Mouse (Mus musculus): ENCODE data around the gene Sgsh. TPM values are rescaled to one million over a fixed set of nuclear protein-coding genes. Genes with fewer than 3 reads are reported as not detected.
A peak's percentile ranks its signal among the peaks of the same experiment; 100 is the strongest.

The Sgsh gene
- total and polyA plus RNA-seq, 2 experiments, result 2.1 to 11.9 TPM

DNA sequence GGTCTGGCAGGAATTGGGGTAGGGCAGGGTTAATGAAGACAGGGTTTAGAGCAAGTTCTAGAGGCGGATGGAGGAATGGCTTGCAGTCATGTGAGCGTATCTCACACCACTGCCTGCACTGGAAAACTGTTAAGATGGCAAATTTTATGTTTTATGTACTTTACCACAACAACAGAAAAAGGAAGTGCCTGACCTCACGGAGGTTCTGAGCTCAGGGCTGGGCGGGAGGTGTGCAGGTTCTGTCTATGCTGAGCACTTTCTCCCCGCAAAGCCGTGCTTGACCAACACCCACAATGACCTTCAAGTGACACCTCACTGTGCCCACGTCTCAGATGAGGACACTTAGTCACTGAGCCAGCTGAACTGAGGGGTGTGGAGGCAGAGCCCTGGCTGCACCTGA, 3.2 kb downstream of the Sgsh start:
- Histone ChIP-seq H3K4me3 (ENCODE audit: insufficient read depth, low read depth, low read length) (no peak overlapping the region), H3K79me2 (ENCODE audit: control insufficient read depth, insufficient read depth, low read length) (no peaks in the 10 kb centered on the region), H3K36me3 (ENCODE audit: control insufficient read depth, insufficient read depth, low read length) (0 out of 2 replicates have a peak, but pooled peaks cover 1% of the 10 kb centered on the region), H3K27me3 (ENCODE audit: control insufficient read depth, insufficient read depth, low read length) (no peaks in the 10 kb centered on the region), H3K27ac (replicated peaks; ENCODE audit: insufficient read depth, low read depth, low read length) (no peak overlapping the region), H3K9ac (ENCODE audit: low read depth, low read length) (no peak overlapping the region), H3K4me1 (ENCODE audit: control insufficient read depth, insufficient read depth, low read length) (peaks cover 9% of the 10 kb centered on the region)
- TF ChIP-seq CTCF (IDR thresholded peaks at IDR 0.05; ENCODE audit: low read depth, low read length), result no peak
- no peak for TF ChIP-seq POLR2A (IDR thresholded peaks at IDR 0.05; ENCODE audit: extremely low read depth, insufficient read depth, low read length)
- peak; percentile 6 for DNase-seq (ENCODE audit: extremely low read depth, low read depth, low spot score)
- whole genome bisulfite sequencing, result 78% methylated on average over 7 of the region's 7 CpGs

DNA sequence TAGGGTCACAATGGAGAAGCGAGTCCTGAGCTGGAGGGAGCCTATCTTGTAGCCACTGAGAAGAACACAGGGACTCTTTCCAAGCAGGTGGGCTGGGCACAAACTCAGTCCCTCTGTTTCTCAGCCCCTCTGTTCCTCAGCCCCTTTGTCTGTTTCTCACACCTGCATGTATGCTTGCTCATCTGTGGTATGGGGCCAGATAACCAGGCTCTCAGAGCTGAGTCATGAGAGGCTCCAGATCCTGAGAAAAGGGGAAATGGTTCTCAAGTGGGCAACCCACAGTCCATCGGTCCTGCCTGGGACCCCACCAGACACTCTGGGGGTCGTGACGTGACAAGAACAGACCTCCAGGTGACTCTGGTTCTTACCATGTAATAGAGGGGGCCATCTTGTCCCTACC, 8.2 kb downstream of the Sgsh start:
- Histone ChIP-seq H3K27ac (replicated peaks; ENCODE audit: insufficient read depth, low read depth, low read length) (no peak overlapping the region), H3K36me3 (ENCODE audit: control insufficient read depth, insufficient read depth, low read length) (0 out of 2 replicates have a peak, but pooled peaks cover 1% of the 10 kb centered on the region), H3K27me3 (ENCODE audit: control insufficient read depth, insufficient read depth, low read length) (no peaks in the 10 kb centered on the region), H3K4me1 (ENCODE audit: control insufficient read depth, insufficient read depth, low read length) (no peaks in the 10 kb centered on the region), H3K9ac (ENCODE audit: low read depth, low read length) (no peak overlapping the region), H3K4me3 (ENCODE audit: insufficient read depth, low read depth, low read length) (no peak overlapping the region), H3K79me2 (ENCODE audit: control insufficient read depth, insufficient read depth, low read length) (no peaks in the 10 kb centered on the region)
- no peak for DNase-seq (ENCODE audit: extremely low read depth, low read depth, low spot score)
- no peak for TF ChIP-seq POLR2A (IDR thresholded peaks at IDR 0.05; ENCODE audit: extremely low read depth, insufficient read depth, low read length)
- no peak for TF ChIP-seq CTCF (IDR thresholded peaks at IDR 0.05; ENCODE audit: low read depth, low read length)
- 96% methylated on average over 4 of the region's 4 CpGs for WGBS

DNA sequence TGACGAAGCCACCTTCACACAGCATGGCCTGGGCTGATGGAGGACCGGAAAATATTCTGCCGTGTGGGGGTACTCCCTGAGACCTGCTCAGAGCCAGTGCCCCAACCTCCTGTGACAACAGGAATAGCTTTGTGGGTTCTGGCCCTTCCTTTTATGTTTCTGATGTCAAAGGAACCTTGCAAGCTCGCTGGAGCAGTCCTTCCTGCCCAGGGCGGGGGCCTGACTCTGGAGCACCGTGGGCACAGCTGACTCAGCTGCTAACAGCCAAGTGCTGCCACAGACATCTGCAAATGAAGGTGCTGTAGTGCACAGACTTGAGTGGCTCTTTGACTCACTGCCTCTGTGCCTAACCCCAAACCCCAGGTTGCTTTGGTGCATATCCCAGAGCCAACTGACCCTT, 10.5 kb downstream of the Sgsh start:
- H3K27me3 ChIP-seq (ENCODE audit: control insufficient read depth, insufficient read depth, low read length), result no peaks in the 10 kb centered on the region
- H3K9ac ChIP-seq (ENCODE audit: low read depth, low read length), result no peak overlapping the region
- 0 out of 2 replicates have a peak, but pooled peaks cover 1% of the 10 kb centered on the region for H3K36me3 ChIP-seq (ENCODE audit: control insufficient read depth, insufficient read depth, low read length)
- no peak overlapping the region for H3K4me3 ChIP-seq (ENCODE audit: insufficient read depth, low read depth, low read length)
- TF ChIP-seq POLR2A (IDR thresholded peaks at IDR 0.05; ENCODE audit: extremely low read depth, insufficient read depth, low read length), result no peak
- no peak for TF ChIP-seq CTCF (IDR thresholded peaks at IDR 0.05; ENCODE audit: low read depth, low read length)
- 67% methylated on average over 6 of the region's 6 CpGs for WGBS
- H3K4me1 ChIP-seq (ENCODE audit: control insufficient read depth, insufficient read depth, low read length), result no peaks in the 10 kb centered on the region
- no peak for DNase-seq (ENCODE audit: extremely low read depth, low read depth, low spot score)
- no peaks in the 10 kb centered on the region for H3K79me2 ChIP-seq (ENCODE audit: control insufficient read depth, insufficient read depth, low read length)
- no peak overlapping the region for H3K27ac ChIP-seq (replicated peaks; ENCODE audit: insufficient read depth, low read depth, low read length)

DNA sequence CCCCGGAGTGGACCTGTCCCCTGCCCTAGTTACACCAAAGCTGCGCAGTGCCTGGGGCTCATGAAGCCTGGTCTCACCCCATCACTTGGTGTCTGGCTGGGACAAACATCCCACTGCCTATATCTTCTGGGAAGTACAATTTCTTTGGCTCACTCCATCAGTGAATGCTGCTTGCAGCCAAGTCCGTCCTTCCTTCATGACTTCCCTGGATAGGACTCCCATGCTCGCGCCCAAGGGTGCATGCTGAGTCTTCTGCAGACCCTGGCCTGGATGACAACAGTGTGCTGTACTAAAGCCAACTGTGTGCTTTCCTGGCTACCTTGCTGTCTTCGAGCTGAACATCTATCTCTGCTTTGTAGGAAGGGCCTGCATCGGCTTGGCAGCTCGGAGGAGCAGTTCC, 11.2 kb downstream of the Sgsh start:
- H3K36me3 ChIP-seq (ENCODE audit: control insufficient read depth, insufficient read depth, low read length), result 0 out of 2 replicates have a peak, but pooled peaks cover 1% of the 10 kb centered on the region
- WGBS, result 82% methylated on average over 8 of the region's 8 CpGs
- TF ChIP-seq CTCF (IDR thresholded peaks at IDR 0.05; ENCODE audit: low read depth, low read length) (no peak), POLR2A (IDR thresholded peaks at IDR 0.05; ENCODE audit: extremely low read depth, insufficient read depth, low read length) (no peak)
- no peaks in the 10 kb centered on the region for H3K4me1 ChIP-seq (ENCODE audit: control insufficient read depth, insufficient read depth, low read length)
- DNase-seq (ENCODE audit: extremely low read depth, low read depth, low spot score), result no peak
- H3K4me3 ChIP-seq (ENCODE audit: insufficient read depth, low read depth, low read length), result no peak overlapping the region
- no peak overlapping the region for H3K27ac ChIP-seq (replicated peaks; ENCODE audit: insufficient read depth, low read depth, low read length)
- H3K27me3 ChIP-seq (ENCODE audit: control insufficient read depth, insufficient read depth, low read length), result no peaks in the 10 kb centered on the region
- H3K9ac ChIP-seq (ENCODE audit: low read depth, low read length), result no peak overlapping the region
- H3K79me2 ChIP-seq (ENCODE audit: control insufficient read depth, insufficient read depth, low read length), result no peaks in the 10 kb centered on the region

DNA sequence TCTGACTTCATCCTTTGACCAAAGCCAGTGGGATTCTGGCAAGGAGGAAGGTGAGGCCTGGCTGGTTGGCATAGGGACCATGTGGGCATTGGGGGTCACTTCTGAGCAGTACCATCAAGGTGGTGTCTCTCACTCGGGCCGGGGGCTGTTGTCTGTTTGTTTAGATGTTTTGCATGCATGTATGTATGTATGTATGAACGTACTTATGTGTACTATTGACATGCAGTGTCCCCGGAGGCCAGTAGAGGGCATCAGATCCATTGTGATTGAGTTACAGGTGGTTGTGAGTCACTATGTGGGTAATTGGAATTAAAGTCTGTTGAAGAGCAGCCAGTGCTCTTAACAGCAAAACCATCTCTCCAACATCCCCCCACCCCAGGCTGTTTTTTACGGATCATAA, 15.7 kb downstream of the Sgsh start:
- Histone ChIP-seq H3K27ac (replicated peaks; ENCODE audit: insufficient read depth, low read depth, low read length) (no peak overlapping the region), H3K79me2 (ENCODE audit: control insufficient read depth, insufficient read depth, low read length) (no peaks in the 10 kb centered on the region), H3K9ac (ENCODE audit: low read depth, low read length) (no peak overlapping the region), H3K4me1 (ENCODE audit: control insufficient read depth, insufficient read depth, low read length) (no peaks in the 10 kb centered on the region), H3K4me3 (ENCODE audit: insufficient read depth, low read depth, low read length) (no peak overlapping the region), H3K27me3 (ENCODE audit: control insufficient read depth, insufficient read depth, low read length) (no peaks in the 10 kb centered on the region), H3K36me3 (ENCODE audit: control insufficient read depth, insufficient read depth, low read length) (no peaks in the 10 kb centered on the region)
- TF ChIP-seq POLR2A (IDR thresholded peaks at IDR 0.05; ENCODE audit: extremely low read depth, insufficient read depth, low read length) (no peak), CTCF (IDR thresholded peaks at IDR 0.05; ENCODE audit: low read depth, low read length) (peak; percentile 36)
- peak; percentile 67 for DNase-seq (ENCODE audit: extremely low read depth, low read depth, low spot score)
- 4% methylated on average over 5 of the region's 5 CpGs for WGBS

DNA sequence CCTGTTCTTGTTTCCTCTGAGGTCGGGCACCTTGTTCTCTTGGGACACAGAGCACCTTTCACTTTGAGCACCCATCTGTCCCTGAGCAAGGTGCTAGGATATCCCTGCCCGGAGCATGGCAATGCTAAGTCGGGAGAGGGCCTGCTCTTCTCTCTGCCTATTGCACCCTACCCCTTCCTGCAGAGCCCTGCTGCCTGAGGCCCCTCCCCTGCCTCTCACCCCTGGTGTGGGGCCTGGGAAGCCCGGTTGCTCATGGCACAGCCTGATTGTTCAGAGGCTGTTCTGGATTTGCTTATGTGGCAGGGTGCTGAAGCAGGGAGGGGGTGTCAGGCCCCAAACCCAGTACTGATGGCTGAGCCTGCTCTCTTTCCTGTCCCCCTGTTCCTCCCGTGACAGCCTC, 16.2 kb downstream of the Sgsh start:
- Histone ChIP-seq H3K36me3 (ENCODE audit: control insufficient read depth, insufficient read depth, low read length) (no peaks in the 10 kb centered on the region), H3K79me2 (ENCODE audit: control insufficient read depth, insufficient read depth, low read length) (no peaks in the 10 kb centered on the region), H3K9ac (ENCODE audit: low read depth, low read length) (no peak overlapping the region), H3K4me3 (ENCODE audit: insufficient read depth, low read depth, low read length) (no peak overlapping the region), H3K4me1 (ENCODE audit: control insufficient read depth, insufficient read depth, low read length) (no peaks in the 10 kb centered on the region), H3K27ac (replicated peaks; ENCODE audit: insufficient read depth, low read depth, low read length) (no peak overlapping the region), H3K27me3 (ENCODE audit: control insufficient read depth, insufficient read depth, low read length) (no peaks in the 10 kb centered on the region)
- WGBS, result 59% methylated on average over 5 of the region's 5 CpGs
- no peak for DNase-seq (ENCODE audit: extremely low read depth, low read depth, low spot score)
- TF ChIP-seq POLR2A (IDR thresholded peaks at IDR 0.05; ENCODE audit: extremely low read depth, insufficient read depth, low read length), result no peak
- no peak for TF ChIP-seq CTCF (IDR thresholded peaks at IDR 0.05; ENCODE audit: low read depth, low read length)
